Mouse (Mus musculus): ENCODE data around the gene Fam170b. TPM values are rescaled to one million over a fixed set of nuclear protein-coding genes. Genes with fewer than 3 reads are reported as not detected.

Gene Fam170b
- polyA plus RNA-seq, 1 experiment from 2014 or later, result not detected

GRCm38 (mm10) chr14:32871963-32872362 lies 38.2 kb downstream of the Fam170b start:
- no peak overlapping the region for H3K4me3 ChIP-seq
- no peak for ATAC-seq (ENCODE audit: insufficient number of reproducible peaks, insufficient read depth, low FRiP score, low TSS enrichment)
- no peaks in the 10 kb centered on the region for H3K4me1 ChIP-seq
- no peak overlapping the region for H3K4me2 ChIP-seq (replicated peaks)
- H3K27me3 ChIP-seq, result no peaks in the 10 kb centered on the region
- no peaks in the 10 kb centered on the region for H3K36me3 ChIP-seq
- no peaks in the 10 kb centered on the region for H3K9me3 ChIP-seq
- H3K9ac ChIP-seq, result no peak overlapping the region
- 77% methylated on average over 5 of the region's 5 CpGs for WGBS
- H3K27ac ChIP-seq, result no peak overlapping the region

GRCm38 (mm10) chr14:32877549-32877948 lies 43.8 kb downstream of the Fam170b start:
- WGBS, result 59% methylated on average over 6 of the region's 6 CpGs
- ATAC-seq (ENCODE audit: insufficient number of reproducible peaks, insufficient read depth, low FRiP score, low TSS enrichment), result no peak
- H3K27ac ChIP-seq, result no peak overlapping the region
- H3K36me3 ChIP-seq, result no peaks in the 10 kb centered on the region
- H3K4me1 ChIP-seq, result no peaks in the 10 kb centered on the region
- H3K4me2 ChIP-seq (replicated peaks), result no peak overlapping the region
- no peak overlapping the region for H3K9ac ChIP-seq
- no peak overlapping the region for H3K4me3 ChIP-seq
- no peaks in the 10 kb centered on the region for H3K27me3 ChIP-seq
- H3K9me3 ChIP-seq, result no peaks in the 10 kb centered on the region

DNA sequence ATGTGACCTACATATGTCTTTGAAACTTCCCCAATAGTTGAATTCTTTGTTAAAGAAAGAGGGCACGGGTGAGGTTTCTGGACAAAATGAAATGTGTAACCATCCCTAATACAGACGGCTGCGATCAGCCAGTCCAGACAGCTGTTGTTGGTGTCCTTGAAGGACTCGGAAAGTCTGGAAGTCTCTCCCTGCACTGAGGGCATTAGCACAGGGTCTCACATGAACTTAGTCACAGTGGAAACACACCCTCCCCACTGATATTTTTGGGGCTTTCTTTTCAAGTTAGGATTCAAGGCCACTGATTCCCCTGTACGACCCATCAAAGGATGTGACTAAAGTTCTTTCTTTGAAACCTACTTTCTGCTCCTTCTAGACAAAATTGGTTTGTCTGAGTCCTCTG lies 46.6 kb downstream of the Fam170b start:
- WGBS, result 83% methylated on average over 5 of the region's 5 CpGs

DNA sequence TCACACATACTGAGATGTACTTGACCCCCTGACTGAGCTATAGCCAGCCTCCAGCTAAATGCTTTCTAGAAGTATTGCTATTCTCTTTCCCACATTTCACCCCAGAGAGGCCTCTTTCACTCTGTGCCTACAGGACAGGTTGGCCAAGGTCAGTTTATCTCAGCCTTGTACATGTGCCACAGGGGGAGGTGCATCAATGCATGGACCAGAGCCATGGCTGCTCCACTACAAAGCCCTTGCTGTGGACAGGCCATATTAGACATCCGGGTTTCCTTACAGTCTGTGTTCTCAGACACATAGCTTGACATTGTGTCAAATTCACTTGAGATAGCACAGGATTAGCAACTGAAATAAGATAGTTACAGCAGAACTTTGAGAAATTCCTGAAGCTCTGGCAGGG lies 47.9 kb downstream of the Fam170b start:
- no peak overlapping the region for H3K4me2 ChIP-seq (replicated peaks)
- no peak overlapping the region for H3K27ac ChIP-seq
- H3K4me1 ChIP-seq, result no peaks in the 10 kb centered on the region
- no peak overlapping the region for H3K9ac ChIP-seq
- no peaks in the 10 kb centered on the region for H3K27me3 ChIP-seq
- H3K9me3 ChIP-seq, result no peaks in the 10 kb centered on the region
- no peak overlapping the region for H3K4me3 ChIP-seq
- no peaks in the 10 kb centered on the region for H3K36me3 ChIP-seq
- 78% methylated on average over 1 of the region's 1 CpGs for WGBS
- no peak for ATAC-seq (ENCODE audit: insufficient number of reproducible peaks, insufficient read depth, low FRiP score, low TSS enrichment)

More for the DNA sequence above, 46.6 kb downstream of the Fam170b start:
- Histone ChIP-seq H3K4me1 (no peaks in the 10 kb centered on the region), H3K9ac (no peak overlapping the region), H3K4me2 (replicated peaks) (no peak overlapping the region), H3K4me3 (no peak overlapping the region), H3K36me3 (no peaks in the 10 kb centered on the region), H3K27ac (no peak overlapping the region), H3K27me3 (no peaks in the 10 kb centered on the region), H3K9me3 (no peaks in the 10 kb centered on the region)
- ATAC-seq (ENCODE audit: insufficient number of reproducible peaks, insufficient read depth, low FRiP score, low TSS enrichment), result no peak

Other genes with a start within 250 kb of the Fam170b start
- gene Prrxl1, start 234.6 kb upstream of the Fam170b start, polyA plus RNA-seq (2016; fragmentation: Nextera tagmentation; extraction: Ambion mirVana), result 9.7 and 12.4 TPM in 2 replicates
- 0.37 and 0.47 TPM in 2 replicates for gene 3425401B19Rik, start 148.7 kb upstream of the Fam170b start, polyA plus RNA-seq (2016; fragmentation: Nextera tagmentation; extraction: Ambion mirVana)
- gene Tmem273, start 48.0 kb upstream of the Fam170b start, polyA plus RNA-seq (2016; fragmentation: Nextera tagmentation; extraction: Ambion mirVana), result 0.26 TPM in 1 of 2 replicates, not detected in the other
- gene Vstm4, start 22.8 kb downstream of the Fam170b start, polyA plus RNA-seq (2016; fragmentation: Nextera tagmentation; extraction: Ambion mirVana), result 10.5 and 12.8 TPM in 2 replicates
- 0.45 and 0.59 TPM in 2 replicates for gene Lrrc18, start 157.4 kb downstream of the Fam170b start, polyA plus RNA-seq (2016; fragmentation: Nextera tagmentation; extraction: Ambion mirVana)

Measured in embryonic facial prominence, embryonic 12.5 days (tissue).